Mouse (Mus musculus): ENCODE measurements around the gene Chaf1a.

Gene Chaf1a

DNA sequence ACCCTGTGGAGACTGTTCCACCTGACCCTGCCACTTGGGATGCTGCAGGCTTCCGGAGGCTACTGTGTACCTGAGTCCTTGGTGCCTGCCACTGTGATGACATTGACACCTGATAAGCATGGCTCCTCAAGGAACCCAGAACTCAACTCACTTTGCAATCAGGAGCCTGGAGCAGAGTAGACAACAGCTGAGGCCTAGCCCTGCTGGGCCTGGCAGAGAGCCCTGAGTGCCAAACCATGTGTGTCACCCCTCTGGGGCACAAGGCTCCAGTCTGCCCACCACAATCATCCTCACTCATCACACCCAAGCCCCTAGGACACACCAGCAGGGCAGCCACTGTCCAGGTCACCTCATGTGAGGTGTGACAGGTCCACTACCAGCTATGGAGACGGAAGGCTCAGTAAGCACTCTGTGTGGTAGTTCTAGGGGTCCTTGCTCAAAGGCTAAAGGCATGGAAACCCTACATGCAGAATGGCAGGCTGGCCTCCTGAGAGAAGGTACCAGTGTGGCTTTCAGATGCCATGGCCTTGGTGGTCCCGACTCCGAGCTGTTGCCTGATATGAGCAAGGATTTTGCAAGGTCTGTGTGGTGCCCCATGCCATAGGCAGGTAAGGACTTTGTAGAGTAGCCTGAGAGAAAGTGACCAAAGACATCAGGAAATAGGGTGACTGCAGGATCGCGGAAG lies 19.7 kb upstream of the Chaf1a start:
- DNase-seq: no peak

GRCm38 (mm10) chr17:56021161-56021910 lies 18.9 kb upstream of the Chaf1a start:
- no peak for DNase-seq

DNA sequence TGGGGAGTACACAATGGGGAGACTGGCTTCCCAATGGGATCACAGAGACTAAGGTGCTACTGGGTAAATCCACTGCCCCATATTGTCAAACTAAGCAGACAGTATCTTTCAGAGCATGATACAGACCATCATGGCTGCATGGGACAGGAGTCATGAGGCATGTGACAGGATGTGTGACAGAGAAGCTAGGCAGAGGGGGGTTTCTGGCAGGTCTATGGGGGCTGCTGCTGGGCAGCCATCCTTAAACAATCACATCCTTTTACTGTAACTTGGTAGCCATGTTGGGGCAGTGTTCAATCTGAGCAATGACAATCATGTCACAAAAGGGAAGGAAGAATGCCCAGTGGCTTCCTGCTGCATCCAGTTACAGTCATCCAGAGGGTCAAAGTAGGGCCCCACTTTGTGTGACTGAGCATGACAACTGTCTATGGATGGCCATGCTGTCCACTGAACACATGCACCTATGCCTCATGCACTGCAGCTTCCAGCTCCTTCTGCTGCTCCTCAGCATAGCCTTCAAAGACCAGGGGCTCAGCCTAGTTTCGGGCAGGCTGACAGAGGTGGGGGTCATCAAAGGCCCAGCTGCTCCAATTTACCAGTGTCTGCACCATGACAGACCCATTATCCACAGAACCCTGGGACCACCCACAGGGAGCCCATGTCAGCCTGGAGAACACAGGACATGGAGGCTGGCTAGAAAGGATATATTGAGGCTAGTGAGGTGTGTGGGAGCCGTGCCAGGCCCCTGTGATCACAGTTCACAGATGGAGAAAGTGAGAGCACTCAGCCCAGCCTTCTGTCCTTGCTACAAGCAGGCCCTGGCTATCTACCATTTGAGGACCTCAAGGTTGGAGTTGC lies 17.9 kb upstream of the Chaf1a start:
- peak; percentile 34 for DNase-seq

GRCm38 (mm10) chr17:56022989-56023290 lies 17.3 kb upstream of the Chaf1a start:
- DNase-seq: no peak

GRCm38 (mm10) chr17:56023386-56023785 lies 16.9 kb upstream of the Chaf1a start:
- no peak for DNase-seq

DNA sequence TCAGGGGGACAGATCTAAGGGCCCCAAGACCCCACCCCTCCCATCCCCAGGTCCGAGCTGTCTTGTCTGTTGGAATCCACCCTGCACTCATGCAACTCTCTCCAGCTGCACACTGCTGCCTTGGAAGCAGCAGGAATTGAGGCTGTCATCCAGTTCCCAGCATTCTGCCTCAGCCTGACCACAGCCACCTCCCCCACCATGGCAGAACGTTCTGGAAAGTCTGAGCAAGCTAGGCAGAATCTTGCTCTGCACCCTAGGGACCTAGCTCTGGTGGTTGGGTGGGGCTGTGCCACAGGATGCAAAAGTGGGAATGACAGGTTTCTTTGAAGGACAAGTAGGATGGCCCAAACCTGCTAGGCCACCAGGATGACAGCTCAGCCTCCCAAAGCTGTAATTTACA lies 15.8 kb upstream of the Chaf1a start:
- DNase-seq: no peak

DNA sequence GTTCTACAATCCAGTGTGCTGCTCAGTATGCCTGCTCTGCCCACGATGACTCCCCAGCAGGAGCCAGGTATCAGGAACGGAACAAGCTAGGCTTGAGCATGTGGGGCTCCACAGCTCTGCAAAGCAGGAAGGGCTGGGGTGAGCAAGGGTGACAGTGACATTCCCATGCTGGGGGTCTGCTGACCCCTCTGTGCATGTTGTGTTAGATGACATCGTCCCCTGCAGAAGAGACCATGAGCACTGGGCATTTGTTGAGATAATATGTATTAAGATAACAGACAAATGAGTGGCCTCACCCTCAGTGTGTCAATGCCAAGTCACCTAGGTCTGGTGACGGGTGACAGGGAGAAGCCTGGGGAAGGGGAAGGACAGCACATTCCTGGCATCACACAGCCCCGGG lies 15.3 kb upstream of the Chaf1a start:
- DNase-seq: no peak

DNA sequence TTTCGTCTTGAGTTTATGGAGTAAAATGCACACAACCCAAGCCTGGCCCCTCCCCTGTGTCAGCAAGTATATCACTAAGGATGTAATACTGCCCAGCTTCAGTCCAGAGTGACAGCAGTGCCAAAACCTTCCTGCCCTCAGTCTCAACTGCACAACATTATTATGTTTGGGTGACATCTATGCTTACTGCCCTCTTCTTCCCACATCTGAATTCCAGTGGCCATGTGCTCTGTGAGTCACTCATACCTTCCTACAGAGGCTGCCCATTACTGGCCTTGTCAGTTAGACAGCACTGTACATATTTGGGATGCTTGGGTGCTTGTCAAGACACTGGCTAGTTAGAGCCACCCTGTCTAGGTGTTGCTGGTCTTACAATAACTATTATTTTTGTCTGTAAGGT lies 13.9 kb upstream of the Chaf1a start:
- DNase-seq: no peak

DNA sequence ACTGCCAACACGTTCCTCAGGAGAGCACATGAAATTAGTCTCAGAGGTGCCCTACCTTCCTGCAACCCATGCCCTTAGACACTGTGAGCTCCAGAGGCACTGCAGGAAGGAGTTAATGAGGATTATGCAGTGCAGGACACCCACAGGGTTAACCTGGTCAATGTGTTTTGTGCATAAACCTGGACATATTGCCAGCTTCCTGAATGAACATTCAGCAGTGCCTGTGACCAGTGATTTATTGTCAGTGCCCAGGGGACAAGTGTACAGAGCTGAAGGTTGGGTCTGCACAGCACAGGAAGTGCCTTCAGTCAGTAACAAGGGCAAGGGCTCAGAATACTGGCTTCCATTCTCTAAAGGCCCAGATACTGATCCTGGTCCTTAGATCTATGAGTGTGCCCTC lies 13.4 kb upstream of the Chaf1a start:
- DNase-seq: no peak

DNA sequence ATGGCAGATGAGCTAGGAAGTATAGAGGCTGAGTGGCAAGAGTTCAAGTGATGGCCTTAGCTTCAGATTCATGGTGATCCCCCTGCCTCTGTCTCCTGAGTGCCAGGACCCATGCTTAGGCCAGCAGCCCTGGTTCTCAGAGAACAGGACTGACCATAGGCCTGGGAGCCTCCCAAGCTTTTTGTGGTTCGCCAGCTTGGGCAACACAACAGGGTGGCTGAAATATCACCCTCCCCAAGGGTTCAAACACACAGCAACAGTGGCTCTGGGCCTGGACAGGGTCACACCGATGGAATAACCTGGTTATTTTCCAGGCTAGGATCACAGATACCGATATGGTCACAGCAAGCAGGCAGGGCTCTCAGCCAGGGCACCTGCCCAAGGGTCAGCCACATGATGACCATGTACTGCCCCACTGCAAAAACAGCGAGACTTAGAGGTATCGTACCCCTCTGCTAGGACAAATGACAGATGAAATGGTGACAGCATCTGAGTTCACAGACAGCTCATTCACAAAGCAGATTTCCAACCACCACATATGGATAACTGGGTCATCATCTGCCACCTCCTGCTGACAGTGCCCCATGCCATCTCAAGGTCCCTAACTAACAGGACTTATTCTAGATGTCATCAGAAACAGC lies 12.3 kb upstream of the Chaf1a start:
- peak; percentile 59 for DNase-seq

DNA sequence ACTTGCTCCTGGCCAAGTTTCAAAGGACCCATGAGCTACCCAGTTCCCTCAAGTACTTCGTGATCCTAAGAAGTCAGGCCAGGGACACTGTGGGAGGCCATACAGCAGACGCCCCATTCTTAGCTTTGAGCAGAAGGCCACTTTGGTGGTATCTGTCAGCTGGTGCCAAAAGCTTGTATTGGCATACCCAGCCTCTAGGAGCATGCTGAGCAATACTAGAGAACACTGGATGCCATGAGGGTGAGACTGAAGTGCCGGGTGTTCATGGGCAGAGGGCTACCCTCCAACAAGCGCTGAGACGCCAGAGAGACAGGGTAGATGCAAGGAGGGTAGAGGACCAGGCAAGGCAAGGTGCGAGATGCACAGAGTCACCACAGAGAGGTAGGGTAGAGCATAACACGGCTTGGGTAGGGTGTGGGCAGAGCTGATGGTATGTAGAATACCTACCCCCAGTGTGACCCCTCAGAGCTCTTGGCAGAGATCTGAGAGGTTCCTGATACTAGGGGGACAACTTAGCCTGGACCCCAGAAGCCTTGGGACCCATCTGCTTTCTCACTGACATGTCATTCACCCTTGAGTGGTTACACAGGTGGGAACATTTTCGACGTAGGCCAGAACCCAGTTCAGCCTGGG lies 9.9 kb upstream of the Chaf1a start:
- no peak for DNase-seq

DNA sequence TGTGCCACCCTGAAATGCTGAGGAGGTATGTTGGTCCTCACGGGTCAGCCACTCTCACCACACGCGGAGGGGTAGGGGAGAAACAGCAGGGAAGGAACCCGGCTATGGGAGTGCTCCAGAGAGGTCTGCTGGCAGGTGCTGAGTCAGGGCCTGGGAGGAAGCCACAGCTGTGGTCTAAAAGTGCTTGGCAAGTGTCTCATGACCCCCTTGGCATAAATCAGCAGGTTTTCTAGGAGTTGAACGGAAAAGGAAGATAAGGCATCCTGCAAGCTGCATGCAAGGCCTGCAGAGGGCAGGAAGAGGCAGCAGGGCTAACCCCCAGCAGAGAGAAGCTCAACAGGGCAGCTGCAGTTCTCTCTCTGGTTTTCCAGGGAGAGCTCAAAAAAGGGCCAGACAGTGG lies 9.3 kb upstream of the Chaf1a start:
- DNase-seq: no peak

- no peak for DNase-seq
Measured at GRCm38 (mm10) chr17:56031431-56031830, 8.8 kb upstream of the Chaf1a start.

- DNase-seq: no peak
Measured at GRCm38 (mm10) chr17:56032127-56032733, 8.0 kb upstream of the Chaf1a start.

- DNase-seq: no peak
Measured at GRCm38 (mm10) chr17:56032831-56033230, 7.4 kb upstream of the Chaf1a start.

- DNase-seq: no peak
Measured at GRCm38 (mm10) chr17:56034040-56034725, 6.1 kb upstream of the Chaf1a start.

DNA sequence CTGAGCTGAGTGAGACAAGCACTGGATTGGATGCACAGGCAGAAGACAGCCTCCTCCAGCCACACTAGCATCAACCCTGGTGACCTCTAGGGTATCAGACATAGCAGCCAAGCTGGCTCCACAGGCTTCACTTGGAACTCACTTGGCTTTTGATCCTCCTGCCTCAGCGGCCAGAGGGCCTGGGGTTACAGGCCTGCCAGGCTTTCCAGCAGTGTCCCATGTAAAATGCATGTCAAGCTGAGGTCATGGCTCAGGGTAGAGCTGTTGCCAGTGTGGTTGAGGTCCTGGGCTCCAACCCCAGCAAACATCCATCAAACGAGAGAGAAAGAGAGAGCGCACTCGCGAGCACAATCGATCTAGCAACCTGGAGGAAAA lies 5.5 kb upstream of the Chaf1a start:
- no peak for DNase-seq

DNA sequence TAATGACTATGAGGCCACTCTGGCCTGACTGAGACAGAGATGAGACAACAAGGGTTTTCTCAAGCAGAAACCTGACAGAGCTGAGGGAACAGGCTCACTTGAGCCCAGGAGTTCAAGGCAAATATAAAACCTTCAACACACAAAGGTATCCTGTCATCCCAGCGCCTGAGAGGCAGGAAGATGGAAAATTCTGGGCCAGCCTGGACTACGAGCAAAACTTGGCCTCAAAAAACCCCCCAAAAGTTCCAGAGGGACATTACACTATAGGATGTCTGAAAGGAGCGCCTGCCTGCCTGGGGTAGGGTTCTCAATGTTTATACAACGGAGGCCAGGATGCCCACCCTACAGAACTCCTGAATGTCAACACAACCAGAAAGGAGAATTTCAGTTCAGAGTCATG lies 5.0 kb upstream of the Chaf1a start:
- DNase-seq: no peak

DNA sequence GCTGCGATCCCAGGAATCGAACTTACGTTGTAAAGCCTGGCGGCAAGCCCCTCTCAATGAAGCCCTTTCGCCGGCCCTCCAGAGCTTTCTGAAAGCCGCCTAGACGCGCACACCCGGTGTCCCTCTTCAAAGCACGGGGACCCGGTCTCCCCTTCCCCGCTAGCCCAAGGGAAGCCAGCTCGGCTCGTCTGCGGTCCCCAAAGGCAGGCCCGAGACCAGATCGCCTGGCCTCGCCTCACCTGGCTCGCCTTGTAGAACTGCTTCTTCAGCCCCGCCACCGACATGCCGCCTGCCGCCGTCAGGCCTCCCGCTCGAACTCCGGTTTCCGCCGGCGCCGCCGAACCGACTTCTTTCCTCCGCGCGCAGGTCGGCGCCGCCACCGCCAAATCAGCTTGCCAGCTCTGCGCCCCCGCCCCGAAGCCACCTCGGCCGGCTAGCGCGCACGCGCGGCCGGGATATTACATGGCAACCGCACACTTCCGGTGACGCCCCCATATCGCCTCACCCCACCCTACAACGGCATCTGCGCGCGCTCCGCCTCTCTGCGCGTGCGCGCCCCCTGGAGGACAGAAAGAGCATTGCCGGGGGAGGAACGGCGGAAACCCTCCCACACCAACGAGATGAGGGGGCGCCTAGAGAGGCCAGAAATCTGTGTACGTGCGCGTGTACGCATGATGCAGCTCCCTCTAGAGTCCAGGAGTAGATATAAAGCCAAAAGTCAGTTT lies 3.9 kb upstream of the Chaf1a start, which contains the start of gene Sh3gl1:
Gene Sh3gl1, minus strand, starts transcription at position 460 of the 725 bp plus-strand sequence.
- peak; percentile 99 for DNase-seq

DNA sequence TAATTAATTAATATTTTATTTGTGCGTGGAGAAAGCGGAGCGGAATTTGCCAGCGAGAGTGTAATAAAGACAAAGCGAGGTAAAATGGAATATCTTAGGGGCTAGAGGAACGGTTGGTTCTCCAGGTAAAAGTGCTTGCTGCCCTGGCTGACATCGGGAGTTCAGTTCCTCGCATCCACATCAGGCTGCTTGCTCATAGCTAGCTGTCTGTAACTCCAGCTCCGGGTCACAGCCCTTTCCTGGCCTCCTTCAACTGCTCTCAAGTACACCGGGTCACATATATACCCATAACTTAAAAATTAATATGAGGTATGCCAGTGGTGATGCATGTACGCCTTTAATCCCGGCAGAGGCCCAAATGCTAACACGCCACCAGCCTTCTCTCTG lies 3.3 kb upstream of the Chaf1a start:
- DNase-seq: no peak
